Mouse (Mus musculus) mouse embryonic stem cell (cell line): ENCODE measurements around the gene Prss57.

Experiments used
- in situ Hi-C, 2 experiments: fragments of 300-500 bp; cut with MboI; formaldehyde crosslinking; loops; 1 replicate in 1 of 2; 3 replicates in 1 of 2; pipeline ENCODE4 v1.14.3; 2019 to 2020; ENCODE audit warnings: low sequenced_read_pairs in 2 of 2, low pct_unique_long_range_greater_than_20kb in 1 of 2, mixed read lengths in 1 of 2; ENCODE audit not compliant: unreplicated experiment in 1 of 2

Prss57 gene

DNA sequence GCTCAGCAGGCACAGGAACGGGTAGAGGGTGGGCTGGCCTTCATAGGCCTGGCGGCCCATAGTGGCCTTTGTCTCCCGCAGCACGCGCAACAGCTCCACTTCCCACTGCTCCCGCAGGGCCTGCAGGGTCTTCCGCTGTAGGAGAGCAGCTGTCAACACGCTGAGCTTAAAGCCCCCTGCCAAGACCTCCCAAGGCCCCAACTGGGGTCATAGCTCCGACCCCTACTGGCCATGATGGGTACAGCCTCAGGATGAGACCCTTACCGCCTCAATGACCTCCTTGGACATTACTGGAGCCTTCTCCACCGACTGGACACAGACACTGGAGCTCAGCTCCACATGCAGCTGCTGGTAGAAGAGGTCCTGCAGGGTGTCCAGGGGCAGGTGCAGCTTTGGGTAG, 49.9 kb downstream of the Prss57 start:
- in situ Hi-C loops = no loop called here

GRCm38 (mm10) chr10:79739234-79739633, 51.5 kb downstream of the Prss57 start:
- in situ Hi-C loops = no loop called here

GRCm38 (mm10) chr10:79738259-79738658, 52.5 kb downstream of the Prss57 start:
- in situ Hi-C loops = no loop called here

GRCm38 (mm10) chr10:79736706-79737105, 54.1 kb downstream of the Prss57 start:
- in situ Hi-C loops = no loop called here

DNA sequence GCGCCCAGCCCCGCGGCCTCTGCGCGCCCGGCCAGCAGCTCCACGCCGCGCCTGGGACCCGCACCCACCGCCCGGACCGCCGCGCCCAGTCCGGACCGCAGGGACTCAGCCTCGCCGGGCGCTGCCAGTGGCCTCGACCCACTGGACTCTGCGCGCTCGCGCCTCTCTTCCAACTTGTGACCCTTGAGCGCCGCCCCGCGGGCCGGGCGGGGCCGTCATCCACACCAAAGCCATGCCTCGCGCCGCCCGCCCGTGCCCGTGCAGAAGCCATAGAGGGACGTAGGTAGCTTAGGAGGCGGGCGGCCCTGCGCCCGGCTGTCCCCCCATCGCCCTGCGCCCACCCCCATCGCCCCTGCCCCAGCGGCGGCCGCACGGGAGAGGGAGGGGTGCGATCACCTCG, 55.4 kb downstream of the Prss57 start:
- in situ Hi-C loops = no loop called here

DNA sequence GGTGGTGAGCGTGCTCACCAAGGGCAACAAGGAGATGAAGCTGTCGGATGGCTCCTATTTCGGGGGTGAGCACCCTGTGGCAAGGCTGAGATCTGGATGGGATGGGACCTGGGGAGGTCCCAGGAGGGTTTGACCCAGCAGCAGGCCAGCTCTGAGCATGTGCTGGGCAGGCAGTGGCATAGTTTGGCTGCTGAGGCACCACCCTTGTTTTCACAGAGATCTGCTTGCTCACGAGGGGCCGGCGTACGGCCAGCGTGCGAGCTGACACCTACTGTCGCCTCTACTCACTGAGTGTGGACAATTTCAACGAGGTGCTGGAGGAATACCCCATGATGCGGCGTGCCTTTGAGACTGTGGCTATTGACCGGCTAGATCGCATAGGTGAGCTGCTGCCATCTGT, 56.9 kb downstream of the Prss57 start:
- in situ Hi-C loops = no loop called here

GRCm38 (mm10) chr10:79732500-79732899, 58.3 kb downstream of the Prss57 start:
- in situ Hi-C loops = no loop called here
